Mouse (Mus musculus) testis, adult 2 months (tissue): ENCODE results near the gene Taf6.

Experiments
- CTCF ChIP-seq: fragments of 200-500 bp; IDR thresholded peaks from 2 replicates; pipeline ENCODE4 v1.5.1; 2012; ENCODE audit warnings: low read depth, mild to moderate bottlenecking, inconsistent platforms, low read length, moderate library complexity; ENCODE audit not compliant: control insufficient read depth, insufficient read depth, insufficient replicate concordance
- POLR2A ChIP-seq: fragments of 200-500 bp; IDR thresholded peaks from 2 replicates; pipeline ENCODE4 v1.6.1; 2012; ENCODE audit warnings: low read depth, mild to moderate bottlenecking, inconsistent platforms, low read length, moderate library complexity; ENCODE audit not compliant: control insufficient read depth

GRCm38 (mm10) chr5:138163610-138164009, 23.6 kb downstream of the Taf6 start:
- no peak for TF ChIP-seq POLR2A
- TF ChIP-seq CTCF: no peak
